Mouse (Mus musculus) MN1 (cell line): ENCODE measurements around the gene Nupl2.
A peak's percentile ranks its signal among the peaks of the same experiment; 100 is the strongest.

ENCODE experiments used
- DNase-seq: peaks from one replicate; pipeline ENCODE4 v3.0.0-alpha.2; 2016; ENCODE audit warnings: low spot score

Nupl2 gene

DNA sequence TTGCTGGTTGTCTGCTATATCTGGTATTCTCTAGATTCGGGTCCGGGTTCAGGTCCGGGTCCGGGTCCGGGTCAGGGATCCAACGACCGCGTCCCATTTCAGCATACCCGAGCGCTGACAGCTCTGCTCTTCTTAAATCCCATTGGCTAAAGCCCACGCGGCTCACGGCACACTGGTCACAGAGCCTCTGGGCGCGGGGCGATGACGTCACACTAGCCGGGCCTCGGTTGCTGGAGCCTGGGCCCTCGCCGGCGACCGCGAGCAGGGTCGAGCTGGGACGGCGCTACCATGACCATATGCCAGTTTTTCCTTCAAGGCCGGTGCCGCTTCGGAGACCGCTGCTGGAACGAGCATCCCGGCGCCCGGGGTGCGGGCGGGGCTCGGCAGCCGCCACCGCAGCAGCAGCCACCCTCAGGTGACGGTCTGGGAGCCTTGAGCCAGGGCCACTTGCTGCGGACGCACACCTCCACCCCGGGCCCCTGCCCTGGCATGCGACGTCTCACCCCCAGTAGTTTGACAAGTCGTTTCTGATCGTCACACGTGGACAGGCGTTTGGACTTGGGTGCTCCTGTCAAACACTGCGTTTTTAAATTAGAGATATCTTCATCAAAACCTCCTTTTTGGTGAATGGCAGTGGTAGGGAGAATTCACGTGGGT lies at the start of gene Nupl2:
TSS of gene Nupl2 (plus strand) at position 175 of the 657 bp plus-strand sequence.
- DNase-seq = peak; percentile 95

DNA sequence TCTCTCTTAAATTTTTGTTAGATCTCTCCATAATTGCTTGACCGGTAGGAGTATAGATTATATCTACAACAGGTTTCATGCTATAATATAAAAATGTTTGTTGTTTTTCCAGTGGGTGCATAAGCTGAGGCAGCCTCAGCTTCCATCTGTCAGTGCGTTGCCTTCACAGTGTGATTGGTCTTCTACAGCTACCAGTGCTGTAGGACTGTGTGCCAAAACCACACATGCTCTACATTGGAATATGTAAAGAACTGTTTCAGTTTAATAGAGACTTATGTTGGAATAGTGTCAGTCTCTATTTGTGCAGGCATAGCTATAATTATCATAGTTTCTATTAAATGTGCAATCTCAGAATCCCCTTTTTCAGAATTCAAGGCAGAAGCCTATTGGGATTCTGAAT lies 42.5 kb upstream of the Nupl2 start:
- no peak for DNase-seq

DNA sequence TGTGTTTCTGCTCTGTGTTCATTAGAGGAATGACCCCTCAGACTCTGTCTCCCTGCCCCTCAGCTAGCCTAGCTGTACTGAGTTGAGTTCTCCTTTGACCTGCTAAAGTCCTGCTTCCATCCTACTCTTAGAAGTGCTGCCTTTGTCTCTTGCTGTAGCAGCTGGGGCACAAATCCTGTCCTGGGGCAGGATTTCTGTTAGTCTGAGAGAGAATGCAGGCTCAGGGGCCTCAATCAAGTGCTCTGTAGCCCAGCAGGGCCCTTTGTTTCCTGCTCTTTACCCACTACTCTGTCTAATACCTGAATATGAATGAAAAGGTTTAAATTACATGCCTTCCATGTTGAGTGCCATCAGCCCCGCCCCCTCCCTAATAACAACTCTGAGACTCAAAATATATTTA lies 40.6 kb upstream of the Nupl2 start:
- no peak for DNase-seq

DNA sequence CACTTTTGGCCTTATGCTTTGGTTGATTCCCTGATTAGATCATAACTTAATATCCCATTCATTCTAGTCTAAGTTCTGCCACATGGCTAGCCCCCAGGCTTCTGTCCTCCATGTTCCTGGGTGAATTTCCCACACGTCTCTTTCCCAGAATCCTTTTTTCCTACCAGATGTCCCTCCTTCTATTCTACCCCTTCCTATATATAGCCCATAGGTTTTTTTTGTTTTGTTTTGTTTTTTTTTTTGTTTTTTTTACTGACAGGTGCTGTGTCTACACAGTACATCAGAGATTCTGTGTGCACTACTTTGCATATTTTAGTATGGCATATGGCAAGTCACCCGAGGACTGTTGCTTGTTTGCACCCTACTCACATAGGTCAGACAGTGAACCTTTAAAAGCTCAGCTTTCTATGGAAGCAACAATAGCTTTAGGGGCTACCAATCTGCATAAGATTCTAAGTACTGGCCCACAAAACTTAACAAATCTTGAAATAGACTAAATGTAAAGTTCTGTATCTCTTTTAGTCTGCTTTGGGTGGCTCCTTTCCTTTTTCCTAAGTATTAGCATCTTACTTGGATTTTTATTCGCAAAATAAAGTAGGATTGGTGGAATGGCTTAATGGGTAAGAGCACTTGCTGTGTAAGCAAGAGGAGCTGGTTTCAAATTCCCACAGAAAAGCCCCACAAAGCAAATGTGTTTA lies 40.0 kb upstream of the Nupl2 start:
- no peak for DNase-seq

DNA sequence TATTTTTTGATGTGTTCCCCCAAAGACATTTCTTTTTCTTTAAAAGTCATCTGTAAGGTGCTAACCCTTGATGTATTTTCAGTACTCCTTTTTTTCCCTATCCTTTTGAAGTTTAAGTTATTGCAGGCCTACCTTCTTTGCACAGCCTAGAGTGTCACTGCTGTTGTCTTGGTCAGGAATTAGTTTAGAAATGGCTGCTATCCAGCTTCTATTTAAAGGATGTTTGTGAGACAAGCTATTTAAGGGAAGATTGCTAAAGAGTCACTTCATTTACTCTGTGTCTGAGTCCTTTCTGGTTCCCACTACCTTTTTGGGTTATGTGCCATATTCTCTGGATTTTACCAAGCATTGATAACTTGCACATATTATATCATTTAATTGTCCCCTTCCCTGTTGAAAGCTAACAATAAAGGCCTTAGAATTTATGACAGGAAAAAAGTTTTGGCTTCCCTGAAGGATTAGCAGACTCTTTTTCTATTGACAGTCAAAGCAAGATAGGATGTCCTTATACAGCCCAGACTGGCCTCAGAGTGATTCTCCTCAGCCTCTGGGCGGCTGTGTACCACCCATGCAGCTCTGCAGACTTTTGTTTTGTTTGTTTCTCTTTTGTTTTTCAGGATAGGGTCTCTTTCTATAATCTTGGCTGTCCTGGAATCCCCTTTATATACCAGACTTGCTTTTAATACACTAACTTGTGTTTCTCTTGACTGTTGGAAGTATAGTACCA lies 38.7 kb upstream of the Nupl2 start:
- no peak for DNase-seq

DNA sequence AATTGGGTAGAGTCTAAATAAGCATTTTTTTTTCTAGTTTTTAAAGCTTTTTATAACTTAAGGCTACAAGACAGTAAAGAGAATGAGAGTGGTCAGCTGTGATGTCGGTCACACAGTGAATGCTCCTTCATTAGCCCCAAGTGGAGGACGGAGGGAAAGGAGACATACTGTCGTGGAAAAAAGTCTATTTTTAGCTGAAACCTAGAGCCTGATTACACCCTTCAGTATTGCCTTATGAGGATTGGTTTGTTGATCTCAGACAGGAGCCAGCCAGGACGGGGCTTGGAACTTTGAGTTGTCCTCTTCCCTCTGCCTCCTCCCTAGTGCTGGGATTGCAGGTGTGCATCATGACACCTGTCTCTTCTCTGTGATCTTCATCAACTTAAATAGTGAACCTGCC lies 37.8 kb upstream of the Nupl2 start:
- no peak for DNase-seq

DNA sequence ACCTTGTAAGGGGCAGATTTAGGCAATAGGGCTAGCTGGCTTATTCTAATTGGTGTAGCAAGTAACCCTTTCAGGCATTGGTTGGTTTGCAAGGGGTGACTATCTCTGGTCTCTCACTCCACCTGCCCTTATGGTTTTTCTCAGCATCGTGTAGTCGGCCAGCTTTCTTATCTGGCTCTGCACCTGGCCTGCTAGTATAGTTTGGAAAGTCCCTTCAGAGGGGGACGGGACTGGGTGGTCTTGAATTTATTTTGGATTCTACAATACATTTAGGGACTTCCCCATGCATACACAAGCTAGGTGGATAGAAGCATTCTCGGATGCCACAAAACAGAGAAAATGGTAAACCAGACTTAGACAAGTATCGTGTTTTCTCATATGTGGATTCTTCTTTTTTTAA lies 17.8 kb upstream of the Nupl2 start:
- no peak for DNase-seq

DNA sequence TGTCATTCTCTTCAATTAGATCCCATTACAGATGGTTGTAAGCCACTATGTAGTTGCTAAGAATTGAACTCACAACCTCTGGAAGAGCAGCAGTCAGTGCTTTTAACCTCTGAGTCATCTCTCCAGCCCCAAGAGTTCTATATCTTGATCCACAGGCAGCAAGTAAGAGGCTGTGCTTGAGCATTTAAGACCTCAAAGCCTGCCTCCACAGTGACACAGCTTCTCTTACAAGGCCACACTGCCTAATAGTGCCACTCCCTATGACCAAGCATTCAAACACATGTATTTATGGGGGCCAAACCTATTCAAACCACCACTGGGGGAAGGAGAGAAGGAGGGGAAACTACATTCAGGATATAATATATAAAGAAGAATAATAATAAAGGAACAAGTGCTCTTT lies 12.6 kb upstream of the Nupl2 start:
- DNase-seq = no peak

DNA sequence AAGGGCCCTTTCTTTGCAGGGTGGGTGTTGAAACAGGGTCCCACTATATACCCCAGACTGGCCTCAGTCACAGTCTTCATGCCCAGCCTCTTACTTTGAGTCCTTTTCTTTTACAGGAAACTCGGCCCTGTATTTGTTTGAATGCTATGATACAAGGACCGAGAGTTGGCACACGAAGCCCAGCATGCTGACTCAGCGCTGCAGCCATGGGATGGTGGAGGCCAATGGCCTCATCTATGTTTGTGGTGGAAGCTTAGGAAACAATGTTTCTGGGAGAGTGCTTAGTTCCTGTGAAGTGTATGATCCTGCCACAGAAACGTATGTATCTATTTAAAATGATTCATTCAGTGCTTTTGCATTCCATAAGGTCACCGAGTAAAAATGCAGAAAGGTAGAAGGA lies 8.0 kb upstream of the Nupl2 start:
- DNase-seq = no peak

DNA sequence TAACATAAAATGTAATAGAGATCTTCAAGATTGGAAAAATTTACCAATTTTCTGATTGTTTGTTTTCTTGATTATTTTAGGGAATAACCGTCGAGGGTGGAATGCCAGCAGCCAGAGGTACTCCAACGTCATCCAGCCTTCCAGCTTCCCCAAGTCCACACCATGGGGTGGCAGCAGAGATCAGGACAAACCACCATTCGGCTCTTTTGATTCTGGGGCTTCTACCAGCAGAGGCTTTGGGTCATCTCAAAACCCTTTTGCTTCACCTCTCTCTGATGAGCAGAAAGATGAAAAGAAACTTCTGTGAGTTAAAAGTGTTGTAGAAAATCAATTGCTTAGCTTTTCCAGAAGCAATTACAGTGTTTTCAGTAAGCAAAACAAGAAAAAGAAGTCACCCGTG lies 2.5 kb downstream of the Nupl2 start:
- DNase-seq = peak; percentile 61

DNA sequence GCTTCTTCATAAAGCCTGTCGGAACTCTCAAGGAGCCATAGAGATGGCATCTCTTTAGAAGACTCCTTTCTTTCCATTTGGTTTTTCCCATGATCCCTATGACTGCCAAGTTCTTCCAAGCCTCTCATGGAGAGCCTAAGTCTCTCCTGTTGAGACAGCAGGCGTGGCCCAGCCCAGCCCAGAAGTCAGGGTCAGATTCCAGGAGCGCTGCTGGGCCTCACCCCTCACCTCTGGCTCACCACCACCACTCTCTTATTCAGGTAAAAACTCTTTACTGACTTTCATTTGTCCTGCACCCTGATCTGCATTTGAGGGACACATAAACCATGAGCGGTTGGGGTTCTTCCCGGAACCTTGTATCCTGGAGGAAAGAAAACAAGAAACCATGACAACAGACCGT lies 5.1 kb downstream of the Nupl2 start:
- DNase-seq = no peak

DNA sequence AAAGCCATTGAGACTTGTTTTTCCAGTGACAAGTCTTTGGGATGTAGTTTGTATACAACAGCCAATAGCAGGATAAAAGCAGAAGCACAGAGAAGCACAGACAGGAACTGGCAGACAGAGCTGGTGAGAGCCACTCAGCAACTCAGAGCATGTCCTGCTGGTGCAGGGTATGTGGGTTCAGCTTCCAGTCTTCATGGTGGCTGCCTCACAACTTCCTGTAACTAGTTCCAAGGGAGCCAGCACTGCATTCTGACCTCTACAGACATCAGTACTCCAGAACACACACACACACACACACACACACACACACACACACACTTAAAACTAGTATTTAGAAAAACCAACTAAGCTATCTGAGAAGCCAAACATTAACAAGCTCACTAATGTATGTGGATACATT lies 7.3 kb downstream of the Nupl2 start:
- DNase-seq = no peak

DNA sequence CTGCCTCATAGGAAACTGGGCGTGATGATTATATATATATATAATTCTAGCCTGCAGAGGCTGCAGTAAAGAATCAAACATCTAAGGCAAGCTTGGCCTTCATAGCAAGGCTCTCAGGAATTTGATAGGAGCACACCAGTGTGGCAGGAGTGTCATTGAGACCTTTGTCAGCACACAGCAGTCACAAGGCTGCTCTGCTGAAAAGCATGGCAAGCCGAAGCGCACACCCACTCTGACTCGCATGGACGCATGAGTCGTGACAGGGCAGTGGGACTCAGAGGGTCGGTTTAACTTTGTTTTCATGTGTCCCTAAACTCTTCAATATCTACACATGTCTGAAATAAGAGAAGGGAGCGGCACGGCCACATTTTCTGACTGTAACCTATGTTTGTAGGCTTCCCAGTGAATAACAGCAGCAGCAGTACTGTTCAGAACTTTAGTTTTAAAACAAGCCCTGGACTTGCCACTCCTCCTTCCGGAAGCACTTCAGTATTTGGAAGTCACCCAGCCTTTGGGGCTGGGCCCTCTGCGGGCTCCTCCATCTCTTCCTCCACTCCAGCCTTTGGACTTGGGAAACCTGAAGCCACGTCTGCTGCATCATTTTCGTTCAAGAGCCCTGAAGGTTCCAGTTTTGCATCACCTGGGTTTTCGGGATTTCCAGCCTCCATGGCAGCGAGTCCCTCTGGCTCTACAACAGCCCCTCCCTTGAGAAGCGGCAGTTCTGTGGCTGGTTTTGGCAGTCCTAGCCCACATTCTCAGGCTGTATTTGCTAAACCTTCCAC lies 16.9 kb downstream of the Nupl2 start:
- no peak for DNase-seq

DNA sequence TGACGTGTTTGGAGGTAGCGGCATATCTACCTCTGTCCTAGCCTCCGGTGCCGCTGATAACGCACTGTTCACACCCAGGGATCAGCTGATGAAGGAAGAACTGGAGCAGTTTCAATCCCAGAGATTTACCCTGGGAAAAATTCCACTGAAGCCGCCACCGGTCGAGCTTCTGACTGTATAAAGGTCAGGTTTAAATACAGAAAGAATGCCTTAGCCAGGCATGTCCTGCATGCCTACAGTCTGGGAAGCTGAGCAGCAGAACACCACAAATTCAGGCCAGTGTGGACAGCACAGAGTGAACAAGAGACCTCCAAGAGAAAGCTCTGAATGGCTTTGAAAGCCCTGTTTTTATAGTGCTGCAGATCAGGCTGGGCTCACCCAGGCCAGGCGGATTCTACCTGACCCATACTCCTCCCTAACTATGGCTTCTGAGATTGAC lies 17.6 kb downstream of the Nupl2 start:
- no peak for DNase-seq

DNA sequence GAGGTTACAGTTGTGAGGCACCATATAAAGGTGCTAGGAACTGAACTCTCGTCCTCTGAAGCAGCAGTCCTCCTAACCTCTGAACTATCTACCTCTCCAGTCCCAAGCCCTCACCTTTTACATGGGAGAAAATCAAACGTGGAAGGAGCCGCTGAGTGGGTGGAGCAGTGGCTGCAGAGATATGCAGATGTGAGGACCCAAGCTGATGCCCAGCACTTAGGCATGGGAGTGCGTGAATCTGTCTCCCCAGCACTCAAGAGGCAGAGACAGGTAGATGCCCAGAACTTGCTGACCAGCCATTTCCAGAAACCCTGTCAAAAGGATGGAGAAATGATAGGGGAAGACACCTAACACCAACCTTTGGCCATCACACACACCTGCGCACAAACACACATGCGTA lies 18.3 kb downstream of the Nupl2 start:
- DNase-seq = no peak

DNA sequence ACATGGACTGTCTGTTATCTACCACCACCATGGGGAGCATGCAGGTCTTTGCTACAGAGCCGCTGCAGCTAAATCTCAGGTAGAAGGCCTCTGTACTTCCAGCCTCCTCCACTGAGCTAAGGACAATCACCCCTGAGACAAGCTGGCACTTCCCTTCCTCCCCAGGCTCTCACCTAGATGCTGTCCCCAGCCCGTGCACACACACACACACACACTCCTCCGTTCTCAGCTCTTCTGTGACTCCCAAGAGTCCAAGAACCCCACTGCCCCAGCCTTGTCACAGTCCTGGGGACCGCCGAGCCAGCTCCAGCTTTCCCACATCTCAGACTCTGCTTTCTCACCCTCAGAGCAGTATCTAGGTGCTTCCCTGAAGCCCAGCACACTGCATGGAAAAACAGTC lies 19.2 kb downstream of the Nupl2 start:
- no peak for DNase-seq

DNA sequence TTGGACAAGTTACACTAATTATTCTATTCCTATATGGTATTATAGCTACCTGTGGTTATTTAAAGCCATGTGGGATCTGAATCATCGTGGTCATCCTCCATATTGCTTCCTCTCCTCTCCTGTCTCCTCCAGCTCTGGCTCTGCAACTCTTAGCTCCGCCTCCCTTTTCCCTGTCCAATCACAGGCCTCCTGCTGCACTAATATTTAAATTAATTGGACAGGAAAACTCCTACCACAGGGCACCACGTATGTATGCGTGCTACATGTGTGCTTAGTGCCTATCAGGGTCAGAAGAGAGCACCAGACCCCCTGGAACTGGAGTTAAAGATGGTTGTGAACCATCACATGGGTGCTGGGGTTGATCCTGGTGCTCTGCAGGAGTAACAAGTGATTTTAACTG lies 23.7 kb downstream of the Nupl2 start:
- no peak for DNase-seq

DNA sequence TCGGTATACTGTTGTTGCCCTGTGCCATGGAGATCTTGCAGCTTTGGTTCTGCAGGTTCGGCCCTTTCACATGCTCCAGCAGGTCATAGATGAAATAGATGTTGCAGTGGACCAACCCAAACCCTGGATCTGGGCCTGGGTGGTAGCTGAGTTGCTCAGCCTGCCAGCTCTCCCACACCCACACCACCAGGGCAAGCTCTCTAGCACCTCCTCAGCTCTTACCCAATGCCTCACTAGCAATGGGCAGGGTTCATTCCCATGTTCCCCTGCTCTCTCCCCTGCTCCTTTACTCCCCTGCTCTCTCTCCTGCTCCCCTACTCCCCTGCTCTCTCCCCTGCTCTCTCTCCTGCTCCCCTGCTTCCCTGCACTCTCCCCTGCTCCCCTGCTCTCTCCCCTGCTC lies 27.1 kb downstream of the Nupl2 start:
- no peak for DNase-seq

DNA sequence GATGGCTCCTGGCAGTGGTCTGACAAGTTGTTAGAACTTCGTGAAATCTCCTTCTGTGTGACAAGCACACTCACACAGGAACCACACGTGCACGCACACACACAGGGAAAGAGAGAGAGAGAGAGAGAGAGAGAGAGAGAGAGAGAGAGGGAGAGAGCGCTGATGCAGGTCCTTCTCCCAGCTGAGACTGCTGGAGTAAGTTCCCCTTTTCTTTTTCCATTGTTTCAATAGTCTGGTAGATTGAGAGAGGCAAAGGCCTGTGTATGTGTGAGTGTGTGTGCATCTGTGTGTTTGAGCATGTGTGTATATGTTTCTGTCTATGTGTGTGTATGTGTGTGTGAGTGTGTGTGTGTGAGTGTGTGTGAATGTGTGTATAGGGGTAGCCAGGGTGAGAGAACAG lies 36.2 kb downstream of the Nupl2 start:
- DNase-seq = no peak

DNA sequence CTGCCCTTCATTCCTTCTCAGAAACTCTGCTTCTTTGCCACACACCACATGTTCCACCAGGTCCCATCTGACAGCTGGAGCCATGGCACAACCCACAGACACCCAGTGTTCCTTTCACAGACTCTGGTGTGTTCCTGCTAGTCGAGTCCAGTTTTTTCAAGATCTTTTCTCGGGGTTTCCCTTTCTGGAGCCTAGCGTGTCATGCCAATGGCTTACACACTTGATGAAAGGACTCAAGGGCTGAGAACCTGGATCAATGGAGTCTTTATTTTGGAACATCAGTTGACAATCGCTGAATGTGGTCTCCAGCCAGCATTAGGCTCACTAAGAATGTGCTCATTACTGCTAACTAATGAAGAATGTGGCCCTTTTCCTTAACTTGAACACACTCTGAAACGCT lies 37.7 kb downstream of the Nupl2 start:
- no peak for DNase-seq

DNA sequence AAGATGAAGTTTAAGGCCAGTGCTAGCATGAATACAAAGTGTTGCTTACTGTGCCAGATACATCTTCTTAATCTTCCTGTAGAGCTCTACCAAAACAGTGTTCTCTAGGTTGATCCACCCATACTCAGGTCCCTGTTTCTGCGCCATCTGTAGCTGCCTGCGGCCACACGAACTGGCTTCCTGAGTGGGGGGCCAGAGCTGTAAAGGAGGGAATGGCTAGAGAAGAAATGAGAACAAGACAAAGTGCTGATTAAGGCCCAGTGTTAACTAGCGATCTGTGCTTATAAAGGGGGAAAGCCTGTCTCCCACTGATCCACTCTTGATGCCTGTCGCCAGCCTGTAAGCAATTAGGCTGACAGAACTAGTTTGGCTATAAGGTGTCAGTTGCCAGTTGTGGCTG lies 38.5 kb downstream of the Nupl2 start:
- DNase-seq = no peak

DNA sequence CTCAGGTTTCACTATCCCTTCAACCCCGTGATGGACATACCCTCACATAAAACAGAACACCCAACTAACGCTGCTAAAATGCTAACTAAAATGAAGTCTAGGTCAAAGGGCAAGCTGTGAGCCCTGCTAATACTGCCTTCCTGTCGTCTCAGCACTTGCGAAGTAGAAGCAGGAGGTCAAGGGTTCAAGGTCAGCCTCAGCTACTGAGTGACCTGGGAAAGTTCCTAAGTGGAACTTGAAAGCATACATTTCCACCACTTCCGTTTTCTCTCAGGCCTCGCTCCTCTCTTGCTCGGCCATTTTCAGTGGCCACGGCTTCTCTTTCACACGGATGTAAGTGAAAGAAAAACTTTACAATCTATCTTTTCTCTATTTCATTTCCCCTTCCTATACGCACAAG lies 43.2 kb downstream of the Nupl2 start:
- DNase-seq = no peak

DNA sequence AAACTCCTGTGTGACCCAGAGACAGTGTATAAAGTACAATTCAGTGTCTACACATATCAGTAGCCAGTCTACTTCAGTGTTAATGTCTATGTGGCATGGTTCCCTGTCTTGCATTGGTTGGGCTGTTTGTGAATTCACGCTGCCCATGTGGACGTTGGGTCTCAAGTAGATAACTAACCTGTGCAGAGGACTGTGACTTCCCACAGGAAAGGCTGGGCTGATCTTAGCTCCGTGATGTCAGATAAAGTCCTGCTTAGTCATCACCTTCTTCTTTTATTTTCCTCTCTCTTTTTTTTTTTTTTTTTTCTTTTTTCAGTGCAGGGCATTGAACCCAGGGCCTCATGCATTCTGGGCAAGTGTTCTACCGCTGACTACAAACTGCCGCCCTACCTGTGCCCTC lies 43.7 kb downstream of the Nupl2 start:
- no peak for DNase-seq
